Mouse (Mus musculus) spleen, adult 10 weeks (tissue): ENCODE results near the gene Olfr821. TPM values are rescaled to one million over a fixed set of nuclear protein-coding genes. Genes with fewer than 3 reads are reported as not detected.

ENCODE experiments used
- polyA plus RNA-seq: library from polyadenylated mRNA; stranded (reverse); fragments of 350-450 nt; fragmentation: Illumina TruSeq; extraction: RNeasy Lipid Tissue Mini Kit (QIAGEN cat#74804); gene quantifications from one replicate; pipeline ENCODE4 v1.2.3, GENCODE M21; 2015; ENCODE audit warnings: low replicate concordance; ENCODE audit not compliant: insufficient read depth

Gene Olfr821
- not detected for polyA plus RNA-seq

GRCm38 (mm10) chr10:130030048-130030447 lies at the start of gene Olfr821:
Gene Olfr821, plus strand, starts transcription at chr10:130030348.

GRCm38 (mm10) chr10:129984962-129985361 lies 45.2 kb upstream of the Olfr821 start, which contains the start of gene Gm10310:
Gene Gm10310, minus strand, starts transcription at chr10:129985062.

GRCm38 (mm10) chr10:130012321-130012720 lies 17.8 kb upstream of the Olfr821 start, which contains the start of gene Olfr820:
Gene Olfr820, plus strand, starts transcription at chr10:130012621.

GRCm38 (mm10) chr10:130070910-130071309 lies 40.8 kb downstream of the Olfr821 start, which contains the start of gene Olfr822:
Gene Olfr822, plus strand, starts transcription at chr10:130071210.

Other genes with a start within 250 kb of the Olfr821 start
- gene Olfr810, start 235.4 kb upstream of the Olfr821 start, polyA plus RNA-seq, result not detected
- gene Olfr811, start 226.0 kb upstream of the Olfr821 start, polyA plus RNA-seq, result not detected
- not detected for gene Olfr812, start 184.3 kb upstream of the Olfr821 start, polyA plus RNA-seq
- not detected for gene Olfr813, start 175.0 kb upstream of the Olfr821 start, polyA plus RNA-seq
- gene Olfr814, start 150.5 kb upstream of the Olfr821 start, polyA plus RNA-seq, result not detected
- not detected for gene Olfr815, start 124.5 kb upstream of the Olfr821 start, polyA plus RNA-seq
- gene Olfr816, start 114.8 kb upstream of the Olfr821 start, polyA plus RNA-seq, result not detected
- not detected for gene Olfr818, start 81.2 kb upstream of the Olfr821 start, polyA plus RNA-seq
- gene Olfr819, start 63.1 kb upstream of the Olfr821 start, polyA plus RNA-seq, result not detected
- gene Olfr247, start 54.2 kb upstream of the Olfr821 start, polyA plus RNA-seq, result not detected
- not detected for gene Gm10310, start 45.3 kb upstream of the Olfr821 start, polyA plus RNA-seq
- gene Olfr820, start 17.7 kb upstream of the Olfr821 start, polyA plus RNA-seq, result not detected
- not detected for gene Olfr822, start 40.9 kb downstream of the Olfr821 start, polyA plus RNA-seq
- not detected for gene Olfr823, start 85.0 kb downstream of the Olfr821 start, polyA plus RNA-seq
- not detected for gene Olfr824, start 99.7 kb downstream of the Olfr821 start, polyA plus RNA-seq
- gene Olfr825, start 136.4 kb downstream of the Olfr821 start, polyA plus RNA-seq, result not detected
- gene Olfr826, start 153.8 kb downstream of the Olfr821 start, polyA plus RNA-seq, result not detected
- not detected for gene Olfr827, start 184.1 kb downstream of the Olfr821 start, polyA plus RNA-seq
- 1.4 TPM for gene Neurod4, start 249.9 kb downstream of the Olfr821 start, polyA plus RNA-seq